Mouse (Mus musculus) kidney, adult 8-10 months (tissue): ENCODE results near the gene 4930503B20Rik.

ENCODE experiments used
- DNase-seq, 2 experiments: peaks; one replicate each; pipeline ENCODE4 v3.0.0; 2022

Gene 4930503B20Rik

DNA sequence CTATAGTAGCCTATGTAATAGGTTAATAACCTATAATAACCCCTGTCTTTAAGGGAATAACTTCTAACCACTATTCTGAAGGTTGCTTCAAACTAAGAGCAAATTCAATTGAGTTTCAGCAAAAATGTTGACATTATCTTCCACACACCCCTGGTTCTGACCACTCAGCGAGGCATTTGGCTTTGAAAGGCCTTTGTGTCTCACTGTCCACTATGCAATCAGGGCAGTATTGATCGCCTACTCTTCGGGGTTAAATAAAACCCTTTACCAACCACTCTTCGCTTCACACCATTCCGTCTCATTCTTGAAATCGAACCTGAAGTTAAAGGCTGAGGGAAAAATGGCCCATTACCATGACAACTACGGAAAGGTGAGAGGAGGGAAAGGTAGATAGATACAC, 54.3 kb downstream of the 4930503B20Rik start:
- DNase-seq: no peak

DNA sequence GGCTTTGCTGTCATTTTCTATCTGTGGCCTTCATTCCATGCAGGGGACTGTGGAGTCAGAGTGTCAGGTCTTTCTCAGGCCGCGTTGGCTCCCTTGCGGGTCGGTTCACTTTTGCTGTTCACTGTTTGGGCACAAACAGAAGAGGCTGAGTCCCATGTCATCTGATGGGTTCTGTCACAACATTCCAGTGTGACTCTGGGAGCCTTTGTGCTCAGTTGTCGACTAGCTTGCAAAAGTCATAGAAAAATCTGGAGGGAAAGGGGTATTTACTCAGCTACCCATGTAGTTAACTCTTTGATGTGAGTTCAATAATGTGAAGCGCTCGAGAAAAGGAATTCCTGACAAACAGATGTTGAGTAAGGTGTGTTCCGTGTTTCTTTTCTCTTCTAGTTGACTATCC, 54.7 kb downstream of the 4930503B20Rik start:
- DNase-seq: no peak

DNA sequence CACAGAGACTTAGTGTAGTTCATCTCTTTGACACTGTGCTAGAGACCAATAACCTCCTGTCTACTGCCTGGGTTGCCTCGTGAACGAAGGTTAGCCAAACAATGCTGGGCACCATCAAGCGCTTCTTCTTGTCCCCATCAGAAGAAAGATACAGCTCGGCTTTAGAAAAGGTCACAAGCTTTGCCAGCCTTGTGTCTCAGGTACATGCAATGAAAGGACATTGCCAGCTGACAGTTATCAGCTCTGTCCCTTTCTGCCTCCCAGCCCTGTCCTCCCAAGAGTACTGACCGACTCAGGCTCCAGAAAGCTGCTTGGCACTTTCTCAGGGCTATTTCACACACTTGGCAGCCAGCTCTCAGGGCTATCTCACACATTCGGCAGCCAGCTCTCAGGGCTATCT, 55.7 kb downstream of the 4930503B20Rik start:
- no peak for DNase-seq
